Mouse (Mus musculus): ENCODE results near the gene Clcn5. TPM values are rescaled to one million over a fixed set of nuclear protein-coding genes. Genes with fewer than 3 reads are reported as not detected.

Gene Clcn5
- total RNA-seq (2021), result 1 to 10 TPM; 6.5 to 7.9 TPM

DNA sequence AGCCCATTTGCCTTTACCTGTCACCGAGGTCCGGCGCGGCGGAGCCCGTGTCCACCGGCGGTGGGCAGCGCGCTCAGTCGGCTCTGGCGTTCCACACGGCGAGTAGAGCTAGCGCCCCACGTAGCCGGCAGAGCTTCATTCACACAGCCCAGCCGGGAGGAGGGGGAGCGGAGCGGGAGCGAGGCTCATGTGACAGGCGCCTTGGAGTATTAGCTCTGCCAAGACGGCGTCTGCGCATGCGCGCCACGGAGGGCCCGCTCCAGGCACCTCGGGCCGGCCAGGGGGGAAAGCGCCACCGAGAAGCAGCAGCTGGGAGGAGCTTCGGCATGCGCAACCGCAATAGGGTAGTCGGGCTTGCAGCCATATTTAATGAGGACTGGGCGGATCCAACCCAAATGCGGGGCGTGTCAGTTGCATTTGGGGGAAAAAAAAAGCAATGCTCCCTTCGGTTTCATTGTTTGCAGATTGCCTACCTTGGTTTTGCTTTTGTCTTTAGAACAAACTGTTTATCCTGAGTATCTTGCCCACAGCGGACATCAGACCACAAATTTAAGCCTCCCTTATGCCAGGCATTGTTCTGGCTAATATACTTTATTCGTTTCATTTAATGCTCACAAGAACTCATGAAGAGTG, at the start of gene Clcn5:
Gene Clcn5, minus strand, starts transcription at position 270 of the 633 bp plus-strand sequence.
- DNase-seq, result peak; percentile 95

DNA sequence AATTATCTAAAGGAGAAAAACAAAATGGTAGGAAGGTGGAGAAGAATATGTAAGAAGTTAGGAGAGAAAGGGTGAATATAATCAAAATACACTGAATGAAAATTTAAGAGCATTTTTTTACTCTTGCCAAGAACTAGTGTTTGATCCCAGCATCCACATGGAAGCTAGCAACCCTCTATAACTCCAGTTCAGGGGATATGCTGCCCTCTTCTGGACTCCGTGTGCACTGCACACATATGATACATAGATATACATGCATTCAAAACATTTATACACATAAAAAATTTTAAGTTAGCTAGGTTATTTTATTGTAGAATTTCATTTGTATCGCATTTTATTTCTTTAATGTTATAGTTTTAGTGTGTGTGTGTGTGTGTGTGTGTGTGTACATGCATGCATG, 6.3 kb upstream of the Clcn5 start:
- no peak for DNase-seq

DNA sequence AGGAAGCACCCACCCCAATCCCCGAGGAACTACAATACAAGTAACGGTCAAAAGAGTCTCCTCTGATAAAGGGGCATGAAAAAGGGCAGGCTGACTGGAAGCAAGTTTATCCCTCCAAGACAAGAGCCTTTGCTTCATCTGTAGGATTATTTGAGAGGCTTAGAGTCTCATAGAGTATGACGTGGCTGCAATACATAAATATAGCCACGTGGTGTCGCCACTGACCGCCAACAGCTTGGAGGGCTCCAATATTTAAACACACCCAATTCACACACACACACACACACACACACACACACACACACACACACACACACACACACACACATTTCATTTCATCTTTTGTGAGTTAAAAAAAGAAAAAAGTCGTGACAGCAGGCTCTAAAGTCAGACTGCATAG, 3.1 kb upstream of the Clcn5 start:
- DNase-seq, result peak; percentile 32 to 44

DNA sequence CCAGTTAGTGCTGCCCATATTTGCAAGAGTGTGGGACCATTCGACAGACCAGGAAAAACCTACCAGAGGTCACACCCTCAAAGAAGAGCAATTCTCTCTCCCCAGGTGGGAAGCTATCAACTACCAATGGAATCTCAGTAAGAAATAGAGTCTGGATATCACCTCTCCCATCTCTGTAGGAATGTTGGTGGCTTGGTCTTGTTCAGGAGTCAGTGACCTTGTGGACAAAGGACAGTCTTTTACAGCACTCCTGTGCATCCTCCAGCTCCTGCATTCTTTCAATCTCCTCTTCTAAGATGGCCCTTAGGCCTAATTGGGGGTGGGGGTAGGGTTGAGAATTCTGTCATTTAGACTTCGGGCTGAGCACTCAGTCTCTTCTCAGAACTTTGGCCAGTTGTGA, 1.4 kb upstream of the Clcn5 start:
- no peak for DNase-seq

DNA sequence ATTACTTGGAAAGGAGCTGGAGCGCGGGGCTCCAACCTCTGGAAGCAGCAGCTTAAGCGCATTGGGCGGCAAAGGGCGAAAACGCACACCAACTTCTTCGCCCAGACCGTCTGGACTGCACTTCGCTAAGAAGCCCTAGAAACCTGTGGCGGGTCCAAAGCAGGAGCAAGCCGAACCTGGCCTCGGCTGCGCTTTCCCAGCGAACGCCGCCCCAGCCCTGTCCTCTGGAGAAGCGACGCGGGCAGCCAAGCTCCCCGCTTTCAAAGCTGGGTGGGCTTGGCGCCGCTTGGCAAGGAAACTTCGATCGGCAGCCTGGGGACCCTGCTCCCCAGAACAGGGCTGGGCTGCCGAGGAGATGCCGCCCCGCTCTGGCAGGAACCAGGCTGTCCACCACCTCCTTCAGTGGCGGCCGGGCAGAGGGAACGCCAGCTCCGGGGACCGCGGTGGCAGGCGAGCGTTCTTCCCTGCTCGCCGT, 570 bp downstream of the Clcn5 start:
- DNase-seq, result no peak

DNA sequence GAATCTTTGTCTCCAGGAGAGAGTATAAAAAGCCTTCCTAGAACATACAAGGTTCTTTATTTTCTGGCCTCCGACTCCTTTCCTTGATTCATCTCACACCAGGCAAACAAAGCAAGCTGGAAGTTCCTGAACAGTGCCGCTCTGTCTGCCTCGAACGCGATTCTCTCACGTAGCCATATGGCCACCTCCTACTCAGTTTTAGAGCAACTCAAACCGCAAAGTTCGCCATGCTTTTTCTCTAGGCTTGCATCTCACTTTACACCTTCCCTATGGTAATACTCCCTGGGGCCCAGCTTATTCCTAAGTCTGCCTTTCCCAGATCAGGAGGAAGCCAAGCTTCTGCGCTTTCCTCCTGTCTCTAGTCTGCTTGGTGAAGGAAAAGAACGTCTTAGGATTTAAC, 4.0 kb downstream of the Clcn5 start:
- DNase-seq, result no peak

DNA sequence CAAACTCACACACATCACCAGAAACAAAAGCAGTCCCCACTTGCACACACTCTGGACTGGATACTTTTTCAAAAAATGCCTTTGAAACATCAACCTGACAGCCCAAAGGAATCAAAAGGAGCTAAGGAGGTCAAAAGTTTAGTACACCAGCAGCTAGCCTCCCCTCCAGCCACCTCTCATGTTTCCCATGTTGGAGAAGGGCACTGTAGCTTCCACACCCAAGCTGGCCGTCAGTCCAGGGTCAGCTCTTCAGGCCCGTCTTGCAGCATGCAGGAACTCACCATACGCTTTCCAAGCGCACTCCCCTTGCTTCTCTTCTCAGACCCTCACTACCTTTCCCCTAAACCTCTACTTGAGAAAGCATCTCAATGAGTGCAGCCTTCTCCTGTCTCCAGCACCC, 4.5 kb downstream of the Clcn5 start:
- DNase-seq, result no peak

DNA sequence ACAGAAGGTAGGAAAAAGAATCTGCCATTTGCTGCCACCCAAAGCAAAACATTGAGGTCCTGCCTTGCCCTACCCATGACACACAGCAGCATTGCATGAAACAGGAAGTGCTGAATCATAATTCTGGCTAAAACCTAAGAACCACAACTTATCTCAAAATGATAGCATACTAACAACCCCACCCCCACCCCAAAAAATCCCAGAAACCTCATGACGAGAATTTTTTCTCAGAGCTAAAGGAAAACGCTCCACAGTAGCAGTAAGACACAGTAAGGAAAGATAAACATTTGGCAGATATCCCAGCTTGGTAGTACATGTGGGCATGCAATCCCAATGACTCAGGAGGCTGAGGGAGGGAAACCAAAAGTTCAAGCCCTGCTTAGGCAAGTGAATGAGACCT, 10.9 kb downstream of the Clcn5 start:
- no peak for DNase-seq

DNA sequence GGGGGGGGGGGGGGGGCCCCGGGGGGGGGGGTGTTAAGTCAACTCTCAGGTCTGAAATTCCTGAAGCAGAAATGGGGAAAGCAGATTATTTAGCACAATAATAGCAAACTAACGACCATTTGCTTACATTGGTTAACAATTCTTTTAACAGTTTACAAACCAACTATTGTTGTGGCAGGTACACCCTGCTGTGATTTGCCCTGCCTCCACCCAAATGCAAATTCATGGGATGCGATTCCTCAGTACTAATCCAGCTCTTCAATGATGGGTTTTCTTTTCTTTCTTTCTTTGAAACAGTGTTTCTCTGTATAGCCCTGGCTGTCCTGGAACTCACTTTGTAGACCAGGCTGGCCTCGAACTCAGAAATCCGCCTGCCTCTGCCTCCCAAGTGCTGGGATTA, 12.3 kb downstream of the Clcn5 start:
- no peak for DNase-seq

DNA sequence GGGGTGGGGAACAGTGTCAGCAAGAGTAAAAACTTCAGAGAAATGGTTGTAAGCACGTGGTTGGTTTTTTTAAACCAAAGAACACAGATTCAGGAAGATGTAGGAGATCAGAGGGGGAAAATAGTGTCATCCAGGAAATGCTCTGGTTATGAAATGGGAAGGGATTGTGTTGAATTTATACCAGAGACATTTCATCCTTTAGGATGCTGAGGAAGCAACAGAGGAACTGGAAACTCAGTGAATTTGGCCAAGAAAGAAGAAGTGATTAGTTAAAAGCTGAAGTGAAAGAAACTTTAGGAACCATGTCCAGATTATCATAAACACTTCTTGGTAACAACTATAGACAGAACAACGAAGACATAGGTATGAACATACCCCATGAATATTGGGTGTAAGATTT, 26.2 kb downstream of the Clcn5 start:
- no peak for DNase-seq

DNA sequence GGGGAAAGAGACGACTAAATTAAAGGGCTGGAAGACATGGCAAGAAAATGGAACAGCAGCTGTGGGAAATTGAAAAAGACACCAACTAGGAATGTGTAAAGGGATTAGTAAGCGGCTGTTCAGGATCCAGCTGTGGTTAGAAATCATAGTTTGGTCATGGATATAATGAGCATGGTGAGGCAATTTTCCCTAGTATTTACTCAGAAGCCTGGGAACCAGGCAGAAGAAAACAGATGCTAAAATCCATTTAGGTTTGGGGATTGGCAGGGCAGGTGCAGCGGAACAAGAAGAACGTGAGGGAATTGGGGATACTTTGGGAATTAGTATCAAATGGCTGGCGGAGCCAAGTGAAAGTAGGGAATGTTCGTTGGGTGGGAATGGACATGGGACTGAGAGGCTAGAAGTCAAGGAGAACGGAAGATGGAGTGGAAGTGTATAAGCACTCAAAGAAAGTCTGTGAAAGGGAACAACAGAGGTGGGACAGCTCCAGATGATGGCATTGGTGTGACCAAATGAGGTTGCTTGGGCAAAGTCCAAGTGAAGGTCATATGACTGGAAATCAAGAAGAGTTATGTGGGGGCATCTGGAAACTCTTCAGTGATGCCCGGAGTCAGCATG, 26.9 kb downstream of the Clcn5 start:
- no peak for DNase-seq

DNA sequence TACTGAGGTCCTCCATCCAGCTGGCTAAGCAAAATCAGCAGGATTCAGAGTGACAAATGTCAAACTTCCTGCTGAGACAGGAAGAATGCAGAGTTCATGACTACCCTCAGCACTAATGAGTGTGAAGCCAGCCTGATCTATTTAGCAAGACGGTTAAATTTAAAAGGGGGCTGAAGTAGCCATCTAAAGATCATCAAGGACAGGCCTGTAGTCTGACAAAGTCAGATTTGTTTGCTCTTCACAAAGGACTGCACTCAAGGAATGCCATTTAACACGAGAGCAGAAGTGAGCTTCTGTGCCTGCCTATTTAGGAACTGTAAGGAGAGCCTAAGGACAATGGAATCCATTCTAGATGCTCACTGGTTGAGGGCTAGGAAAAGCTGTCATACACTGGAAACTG, 30.2 kb downstream of the Clcn5 start:
- no peak for DNase-seq

DNA sequence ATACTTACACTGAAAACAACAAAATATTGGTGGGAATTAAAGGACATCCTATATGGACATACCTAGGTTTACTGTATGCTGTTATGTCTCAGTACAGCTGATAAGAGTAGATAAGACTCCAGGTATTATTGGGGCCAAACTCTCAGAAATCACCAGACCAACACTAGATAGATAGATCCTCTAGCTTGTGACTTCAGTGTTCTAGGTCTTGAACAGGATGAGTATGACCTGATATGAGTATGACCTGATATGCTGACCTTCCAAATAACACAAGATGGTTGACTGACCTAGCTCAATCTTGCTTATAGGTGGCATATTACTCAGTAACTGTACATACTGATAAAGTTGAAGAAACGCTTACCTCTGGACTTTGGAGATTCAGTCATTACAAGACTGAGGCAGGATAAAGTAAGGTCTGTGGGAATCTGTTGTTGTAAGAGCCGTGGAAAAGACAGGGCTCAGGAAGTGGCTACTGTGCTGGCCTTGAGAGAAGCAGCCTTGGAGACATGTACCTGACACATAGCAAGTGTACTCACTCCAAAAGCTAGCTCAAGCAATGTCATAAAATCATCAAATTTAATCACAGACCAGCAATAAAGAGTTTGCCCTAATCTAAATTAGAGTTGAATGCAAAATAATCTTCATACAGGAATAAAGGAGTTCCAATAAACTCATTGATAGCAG, 32.0 kb downstream of the Clcn5 start:
- no peak for DNase-seq

DNA sequence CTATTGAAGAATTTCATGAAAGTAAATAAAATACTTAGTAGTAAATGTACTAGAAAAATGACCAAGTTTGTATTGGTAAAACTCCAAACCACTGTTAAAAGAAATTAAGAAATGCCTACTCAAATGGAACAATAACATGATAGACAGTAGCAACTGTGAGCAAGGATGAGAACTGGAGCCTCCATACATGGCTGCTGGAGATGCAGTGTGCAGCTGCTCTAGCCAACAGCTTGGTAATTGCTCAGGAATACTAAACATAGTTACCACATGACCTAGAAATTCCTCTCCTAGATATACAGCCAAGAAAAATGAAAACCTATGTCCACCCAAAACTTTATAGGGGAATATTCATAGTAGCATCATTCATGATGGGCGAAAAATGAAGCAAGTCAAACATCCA, 36.5 kb downstream of the Clcn5 start:
- DNase-seq, result no peak

DNA sequence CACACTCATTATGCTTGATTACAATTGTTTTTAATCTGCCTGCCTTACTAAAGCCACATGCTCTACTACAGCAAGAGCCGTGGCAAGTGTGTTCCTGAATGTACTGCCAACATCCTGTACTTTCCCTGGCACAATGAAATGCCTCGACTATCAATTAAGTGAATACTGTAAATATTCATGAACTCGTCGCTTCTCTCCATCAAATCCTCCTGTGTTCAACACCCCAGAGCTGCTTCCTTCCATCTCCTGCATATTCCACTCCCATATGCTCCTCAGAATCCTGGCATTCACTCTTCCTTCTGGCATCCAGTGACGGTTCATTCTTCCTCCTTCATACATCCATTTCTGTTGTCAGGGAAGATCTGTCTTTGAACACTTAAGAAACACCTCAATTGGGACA, 39.4 kb downstream of the Clcn5 start:
- peak; percentile 3 to 10 for DNase-seq

DNA sequence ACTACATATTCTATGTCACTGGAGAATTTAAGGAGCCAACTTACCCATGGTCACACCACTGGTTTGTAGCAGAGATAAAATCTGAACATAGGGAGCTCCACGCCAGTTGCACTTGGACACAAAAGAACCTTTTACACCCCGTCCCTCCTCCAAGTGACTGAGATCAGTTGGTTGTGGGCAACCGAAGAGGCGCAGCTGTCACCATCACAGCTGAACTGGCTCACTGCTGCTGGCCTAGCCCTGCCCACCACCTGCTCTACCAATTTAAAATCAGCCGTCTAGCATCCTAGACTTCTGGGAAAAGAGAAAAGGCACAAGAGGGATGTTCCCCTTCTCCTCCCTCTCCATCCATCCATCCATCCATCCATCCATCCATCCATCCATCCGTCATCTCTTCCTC, 42.6 kb downstream of the Clcn5 start:
- DNase-seq, result no peak

DNA sequence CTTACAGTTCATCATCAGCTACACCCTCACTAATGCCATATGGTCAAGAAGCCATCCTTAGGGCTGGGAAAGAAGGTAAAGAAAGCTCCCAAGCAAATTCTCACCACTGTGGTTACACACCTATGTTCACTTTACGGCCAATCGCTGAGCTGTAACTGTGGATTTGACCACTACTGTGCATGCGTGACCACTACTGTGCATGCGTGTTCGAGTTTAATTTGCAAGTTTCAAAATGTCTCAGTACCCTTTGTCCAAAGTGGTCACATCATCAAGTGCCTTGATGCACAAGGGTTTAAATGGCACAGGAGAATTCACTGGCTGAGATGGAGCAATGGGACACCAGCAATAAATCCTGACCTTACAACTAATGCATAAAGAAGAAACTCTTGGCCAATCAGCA, 58.0 kb downstream of the Clcn5 start:
- no peak for DNase-seq

DNA sequence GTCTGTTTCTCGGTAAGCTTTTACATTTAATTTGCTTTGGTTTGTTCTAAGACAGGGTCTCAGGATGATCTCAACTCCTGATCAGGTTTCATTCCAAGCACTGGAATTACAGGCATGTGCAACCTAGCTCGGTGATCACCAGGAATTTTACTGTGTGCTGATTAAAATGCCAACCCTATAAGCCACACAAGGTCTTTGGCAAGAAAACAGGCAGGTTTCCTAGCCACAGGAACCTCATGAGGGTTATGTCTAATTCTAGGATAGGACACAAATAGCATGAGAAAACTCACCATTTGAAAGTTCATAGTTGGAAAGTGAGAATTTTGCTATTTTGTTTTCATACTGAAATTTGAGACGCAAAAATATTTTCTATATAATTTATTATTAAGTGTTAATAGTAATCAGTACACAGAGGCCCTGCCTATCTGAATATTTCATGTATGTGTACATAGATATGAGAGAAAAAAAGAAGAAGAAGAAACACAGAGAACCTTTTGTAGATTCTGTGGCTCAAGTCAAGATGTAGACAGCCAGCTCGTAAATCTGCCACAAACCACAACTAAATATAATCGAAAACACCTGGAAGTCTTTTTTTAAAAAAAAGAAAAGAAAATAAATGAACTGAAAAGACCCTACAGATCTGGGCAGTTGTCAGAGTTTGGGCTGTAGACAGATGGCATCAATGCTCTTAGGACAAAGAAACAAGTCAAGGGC, 58.6 kb downstream of the Clcn5 start:
- DNase-seq, result no peak

DNA sequence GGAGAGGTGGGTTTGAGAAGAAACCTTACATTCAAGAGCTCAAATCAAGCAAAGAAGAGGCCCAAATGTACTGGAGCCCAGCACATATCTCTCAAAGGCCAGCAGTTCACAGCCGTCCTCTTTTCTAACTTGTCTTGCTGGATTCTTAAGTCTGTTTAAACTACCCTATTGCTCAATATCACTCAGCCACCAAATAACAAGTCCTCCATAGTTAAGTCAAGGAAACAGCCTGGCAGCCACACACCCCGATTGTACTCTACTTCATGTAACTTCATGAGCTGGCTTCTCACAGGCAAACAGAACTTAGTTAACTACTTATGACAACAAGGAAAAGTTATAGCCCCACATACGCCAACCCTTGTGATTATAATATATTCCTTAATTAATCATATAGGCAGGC, 59.4 kb downstream of the Clcn5 start:
- DNase-seq, result no peak

DNA sequence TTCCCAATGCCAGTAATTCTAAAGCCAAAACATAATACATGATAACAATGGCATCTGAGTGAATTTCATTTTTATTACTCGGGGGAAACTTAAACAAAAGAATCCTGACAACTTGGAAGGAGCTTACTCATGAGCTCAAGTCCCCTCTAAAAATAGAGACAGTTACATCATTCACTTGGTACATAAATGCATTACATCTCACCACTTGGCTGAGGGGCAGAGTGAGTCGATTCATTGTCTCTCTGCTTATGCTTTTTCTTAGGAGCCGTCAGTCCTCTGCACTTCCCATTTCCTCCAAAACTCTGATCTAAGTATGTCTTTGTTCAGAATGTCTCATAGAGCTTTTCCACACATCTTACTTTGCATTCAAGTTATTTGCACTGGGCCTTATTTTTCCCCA, 63.1 kb downstream of the Clcn5 start:
- DNase-seq, result no peak

DNA sequence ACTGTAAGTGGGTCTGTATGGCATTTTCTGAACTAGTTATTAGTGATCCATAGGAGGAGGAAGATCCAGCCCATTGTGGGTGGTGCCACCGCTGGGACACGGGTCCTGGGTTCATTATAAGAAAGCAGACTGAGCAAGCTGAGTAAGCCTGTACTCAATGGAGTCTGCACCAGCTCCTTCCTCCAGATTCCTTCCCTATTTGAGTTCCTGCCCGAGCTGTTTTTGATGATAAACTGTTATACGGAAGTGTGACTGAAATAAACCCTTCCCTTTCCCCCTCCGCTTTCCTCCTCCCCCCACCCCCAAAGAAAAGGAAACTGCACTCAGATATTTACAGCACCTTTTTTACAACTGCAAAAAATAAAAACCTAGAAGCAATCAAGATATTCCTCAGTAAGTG, 115.1 kb downstream of the Clcn5 start:
- no peak for DNase-seq

DNA sequence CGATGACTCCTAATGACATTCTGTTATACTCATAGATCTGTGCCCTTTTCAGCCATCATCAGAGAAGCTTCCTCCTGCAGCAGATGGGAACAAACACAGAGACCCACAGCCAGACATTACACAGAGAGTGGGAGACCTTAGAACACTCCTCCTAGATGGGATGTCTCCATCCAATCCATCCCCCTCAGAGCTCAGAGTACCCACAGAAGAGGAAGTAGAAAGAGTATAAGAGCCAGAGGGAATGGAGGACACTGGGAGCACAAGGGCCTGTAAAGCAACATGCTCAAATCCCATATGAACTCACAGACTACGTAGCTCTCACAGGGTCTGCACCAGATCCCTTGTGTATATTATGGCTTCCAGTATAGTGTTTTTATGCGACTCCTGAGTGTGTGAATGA, 115.6 kb downstream of the Clcn5 start:
- DNase-seq, result no peak

DNA sequence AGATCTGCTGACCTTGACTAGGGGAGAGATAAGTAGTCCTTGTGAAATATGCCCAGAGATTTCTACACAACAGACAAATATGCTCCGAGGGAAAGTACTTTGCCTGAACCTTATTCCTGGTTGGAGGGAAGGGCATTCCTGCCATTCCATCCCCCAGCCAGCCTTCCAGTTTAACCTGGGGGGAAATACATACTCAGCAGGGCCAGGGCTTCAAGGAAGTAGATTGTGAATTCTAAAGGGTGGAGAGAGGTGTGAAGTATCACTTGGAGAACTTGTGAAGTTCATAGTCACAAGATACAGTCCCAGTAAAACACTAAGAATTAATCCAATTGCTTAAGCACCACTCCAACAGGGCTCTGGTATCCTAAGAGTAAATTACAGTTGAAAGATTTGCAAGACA, 121.3 kb downstream of the Clcn5 start:
- no peak for DNase-seq

DNA sequence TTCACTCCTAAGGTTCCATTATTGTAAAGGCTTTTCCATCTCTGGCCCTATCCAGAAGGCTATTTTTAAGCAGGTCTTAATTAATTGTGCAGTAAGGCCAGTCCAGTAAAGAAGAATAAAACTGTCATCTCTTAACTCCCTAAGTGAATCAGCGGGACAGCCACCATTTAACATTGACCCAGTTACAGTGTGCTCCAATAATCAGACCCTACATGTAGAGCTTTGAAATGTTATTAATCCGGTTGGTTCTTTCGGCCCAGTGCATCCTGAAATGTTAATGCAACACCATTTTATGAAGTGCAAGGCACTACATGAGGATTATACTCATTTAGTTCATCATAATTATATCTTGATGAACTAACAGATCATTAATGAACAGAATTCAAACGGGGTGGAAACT, 128.3 kb downstream of the Clcn5 start:
- no peak for DNase-seq

Data from layer of hippocampus, postnatal 36 days (tissue).